ENCODE assay signal across 11 mouse cellular contexts in the genomic region with DNA sequence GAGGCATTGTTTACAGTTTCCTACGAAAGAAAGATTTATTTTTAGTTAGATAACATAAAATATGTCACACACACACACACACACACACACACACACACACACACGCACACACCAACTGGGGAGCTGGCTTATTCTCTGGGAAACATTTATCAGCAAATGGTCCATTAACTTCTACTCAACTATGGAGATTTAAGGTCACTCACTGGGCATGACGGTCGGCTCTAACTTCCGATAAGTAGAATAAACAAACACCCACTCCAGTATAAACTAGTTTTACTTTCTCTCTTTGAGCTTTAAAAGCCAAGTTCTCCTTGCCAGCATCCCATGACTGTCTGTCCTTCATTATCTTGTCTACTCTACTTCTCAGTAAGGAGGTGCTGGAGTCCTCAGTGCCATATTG. TPM values are rescaled to one million over a fixed set of nuclear protein-coding genes. Genes with fewer than 3 reads are reported as not detected.
"Had no signal": no experiment of that assay in that cellular context is flagged by ENCODE, and none has a peak within 500 bp of the region (broad histone marks: within the 10 kb centered on the region; RNA-seq: fewer than 3 reads in every experiment).

No protein-coding gene starts in this region.

- H3K27me3 ChIP-seq: limb, embryonic 13.5 days; liver, embryonic 15.5 days; midbrain, embryonic 13.5 days; neural tube, embryonic 12.5 days had no signal

- H3K9ac ChIP-seq: limb, embryonic 13.5 days; liver, embryonic 15.5 days; midbrain, embryonic 13.5 days; neural tube, embryonic 12.5 days had no signal

- H3K9me3 ChIP-seq: limb, embryonic 13.5 days; liver, embryonic 15.5 days; midbrain, embryonic 13.5 days; neural tube, embryonic 12.5 days had no signal

- H3K4me3 ChIP-seq: limb, embryonic 13.5 days; liver, embryonic 15.5 days; midbrain, embryonic 13.5 days; neural tube, embryonic 12.5 days had no signal

- DNase-seq: liver; spleen, adult 18-20 months; thymus, adult 2 months; thymus, postnatal 14 days; thymus, postnatal 4 days had no signal

- H3K4me2 ChIP-seq: limb, embryonic 13.5 days; liver, embryonic 15.5 days; midbrain, embryonic 13.5 days; neural tube, embryonic 12.5 days had no signal

- H3K4me1 ChIP-seq: liver, embryonic 15.5 days; neural tube, embryonic 12.5 days had no signal

- ATAC-seq: intestine, postnatal 0 days had no signal

- H3K36me3 ChIP-seq: limb, embryonic 13.5 days; liver, embryonic 15.5 days; midbrain, embryonic 13.5 days; neural tube, embryonic 12.5 days had no signal

- H3K27ac ChIP-seq: limb, embryonic 13.5 days; liver, embryonic 15.5 days; macrophage; midbrain, embryonic 13.5 days; neural tube, embryonic 12.5 days had no signal

RNA-seq across cellular contexts. Expression of a gene that starts 33.8 kb away (rescaled TPM):
- polyA plus RNA-seq: macrophage had no signal
